Mouse (Mus musculus) small intestine, adult 2 months (tissue): ENCODE results near the gene Olfml3.

Source experiments
- CTCF ChIP-seq: fragments of 200-500 bp; IDR thresholded peaks from 2 replicates; pipeline ENCODE4 v1.5.1; 2012; ENCODE audit warnings: low read depth, mild to moderate bottlenecking, control low read depth, inconsistent platforms, low read length, moderate library complexity, mixed read lengths; ENCODE audit not compliant: insufficient replicate concordance, insufficient read length; ENCODE audit errors: extremely low read depth
- POLR2A ChIP-seq: fragments of 200-500 bp; IDR thresholded peaks from 2 replicates; pipeline ENCODE4 v1.6.1; 2012; ENCODE audit warnings: low read depth, mild to moderate bottlenecking, control low read depth, inconsistent platforms, low read length, moderate library complexity

DNA sequence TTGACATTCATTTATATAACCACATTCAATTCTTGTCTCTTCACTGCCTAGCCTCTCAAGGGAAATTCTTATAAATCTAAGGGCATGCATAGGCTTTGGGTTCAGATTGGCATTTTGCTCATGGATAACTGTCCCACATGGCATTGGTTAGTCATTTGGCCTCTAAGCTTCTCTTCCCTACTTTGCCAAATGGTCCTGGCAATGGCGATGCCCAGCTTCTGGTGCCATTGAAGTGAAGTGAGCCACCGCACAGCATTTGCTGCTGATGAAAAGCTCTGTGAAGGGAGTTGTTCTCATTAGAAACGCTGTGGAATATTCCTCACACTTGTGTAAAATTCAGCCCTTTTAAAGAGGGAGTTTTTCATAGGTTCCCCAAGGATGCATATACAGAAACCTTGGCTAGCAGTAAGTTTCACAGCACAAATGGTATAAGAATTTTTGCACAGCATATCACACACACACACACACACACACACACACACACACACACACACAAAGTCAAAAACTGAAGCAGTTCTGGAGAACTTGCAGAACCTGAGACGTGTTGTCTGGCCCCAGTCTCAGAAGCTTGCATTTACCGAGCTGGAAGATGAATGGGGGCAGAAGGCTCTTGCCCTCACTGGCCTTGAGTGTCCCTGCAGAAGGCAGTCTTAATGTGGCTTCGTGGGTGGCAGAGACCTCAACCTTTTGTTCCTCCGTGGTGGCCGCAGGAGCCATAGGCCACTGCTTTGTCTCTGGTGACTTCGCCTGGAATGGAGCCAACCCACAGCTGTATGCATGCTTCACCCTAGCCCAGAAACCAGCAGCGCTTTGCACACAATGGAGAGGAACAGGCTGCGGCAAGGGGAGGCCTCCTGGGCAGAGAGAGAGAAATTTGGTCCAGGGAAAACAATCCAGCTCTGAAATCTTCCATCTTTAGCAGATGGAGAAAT is 21.8 kb downstream of the Olfml3 start:
- TF ChIP-seq CTCF (no peak), POLR2A (no peak)
